Mouse (Mus musculus) liver, embryonic 12.5 days (tissue): ENCODE measurements around the gene Phf14. TPM values are rescaled to one million over a fixed set of nuclear protein-coding genes. Genes with fewer than 3 reads are reported as not detected.
A peak's percentile ranks its signal among the peaks of the same experiment; 100 is the strongest.

Experiments
- ATAC-seq: fragments of 200-750 bp; cut with Nextera tagmentation; 2 replicates; pipeline ENCODE4 v1.8.0; 2017; ENCODE audit warnings: moderate number of reproducible peaks, mild to moderate bottlenecking, moderate library complexity
- H3K27ac ChIP-seq: fragments of 300-500 bp; sonication (generic); 2 replicates; pipeline ENCODE4 v1.5.1; 2016; ENCODE audit warnings: mild to moderate bottlenecking
- H3K27me3 ChIP-seq: fragments of 300-500 bp; sonication (generic); replicated peaks from 2 replicates; pipeline ENCODE4 v1.6.1; 2016; ENCODE audit warnings: mild to moderate bottlenecking, moderate library complexity
- H3K36me3 ChIP-seq: fragments of 300-500 bp; sonication (generic); 2 replicates; pipeline ENCODE4 v1.6.1; 2016; ENCODE audit warnings: mild to moderate bottlenecking, moderate library complexity
- H3K4me1 ChIP-seq: fragments of 300-500 bp; sonication (generic); 2 replicates; pipeline ENCODE4 v1.6.1; 2016
- H3K4me2 ChIP-seq: fragments of 300-500 bp; sonication (generic); 2 replicates; pipeline ENCODE4 v1.6.1; 2016; ENCODE audit warnings: mild to moderate bottlenecking, moderate library complexity
- H3K4me3 ChIP-seq: fragments of 300-500 bp; sonication (generic); 2 replicates; pipeline ENCODE4 v1.5.1; 2016; ENCODE audit warnings: mild to moderate bottlenecking, moderate library complexity
- H3K9ac ChIP-seq: fragments of 300-500 bp; sonication (generic); 2 replicates; pipeline ENCODE4 v1.6.1; 2016; ENCODE audit warnings: mild to moderate bottlenecking, moderate library complexity
- H3K9me3 ChIP-seq: fragments of 300-500 bp; sonication (generic); replicated peaks from 2 replicates; pipeline ENCODE4 v1.6.1; 2016; ENCODE audit warnings: mild to moderate bottlenecking, moderate library complexity
- WGBS: fragments of 180-500 bp; shearing (Covaris S2); methylation state at CpG from one replicate; pipeline ENCODE4 v1.1.7; 2016; ENCODE audit not compliant: insufficient replicate concordance; 5-methylcytosine and 5-hydroxymethylcytosine counted together
- polyA plus RNA-seq: library from polyadenylated mRNA; unstranded; fragments of >200 nt; fragmentation: Nextera tagmentation; extraction: Ambion mirVana; gene quantifications from 2 replicates; pipeline ENCODE4 v1.2.1, GENCODE M21; 2016

Phf14 gene
- polyA plus RNA-seq, 1 experiment from 2014 or later, result 28.7 TPM

GRCm38 (mm10) chr6:11960172-11960571, 52.6 kb downstream of the Phf14 start:
- Histone ChIP-seq H3K9ac (no peak overlapping the region), H3K4me1 (no peaks in the 10 kb centered on the region), H3K4me2 (no peak overlapping the region), H3K27me3 (no peaks in the 10 kb centered on the region), H3K9me3 (no peaks in the 10 kb centered on the region), H3K36me3 (peaks cover 17% of the 10 kb centered on the region), H3K27ac (no peak overlapping the region), H3K4me3 (no peak overlapping the region)
- ATAC-seq, result peak; percentile 30; the same call in 1 of the 2 replicates
- 63% methylated on average over 7 of the region's 7 CpGs for WGBS

GRCm38 (mm10) chr6:11993782-11994181, 86.2 kb downstream of the Phf14 start:
- 87% methylated on average over 1 of the region's 1 CpGs for WGBS

GRCm38 (mm10) chr6:11998576-11998975, 91.0 kb downstream of the Phf14 start:
- H3K36me3 ChIP-seq, result peaks cover 54% of the 10 kb centered on the region
- no peaks in the 10 kb centered on the region for H3K27me3 ChIP-seq
- no peaks in the 10 kb centered on the region for H3K4me1 ChIP-seq
- H3K9me3 ChIP-seq, result no peaks in the 10 kb centered on the region
- 76% methylated on average over 4 of the region's 4 CpGs for WGBS
- no peak overlapping the region for H3K27ac ChIP-seq
- H3K9ac ChIP-seq, result no peak overlapping the region
- no peak overlapping the region for H3K4me3 ChIP-seq
- ATAC-seq, result no peak
- no peak overlapping the region for H3K4me2 ChIP-seq

More at GRCm38 (mm10) chr6:11993782-11994181, 86.2 kb downstream of the Phf14 start:
- Histone ChIP-seq H3K27me3 (no peaks in the 10 kb centered on the region), H3K4me2 (no peak overlapping the region), H3K9me3 (no peaks in the 10 kb centered on the region), H3K36me3 (peaks cover 45% of the 10 kb centered on the region), H3K27ac (no peak overlapping the region), H3K4me1 (no peaks in the 10 kb centered on the region), H3K4me3 (no peak overlapping the region), H3K9ac (no peak overlapping the region)
- ATAC-seq, result no peak

- WGBS, result 79% methylated on average over 1 of the region's 1 CpGs
- ATAC-seq, result no peak
- H3K9ac ChIP-seq, result no peak overlapping the region
Measured at GRCm38 (mm10) chr6:11999506-11999905, 91.9 kb downstream of the Phf14 start.

GRCm38 (mm10) chr6:12005455-12005854, 97.8 kb downstream of the Phf14 start:
- no peak overlapping the region for H3K4me2 ChIP-seq
- no peak overlapping the region for H3K4me3 ChIP-seq
- H3K27me3 ChIP-seq, result no peaks in the 10 kb centered on the region
- H3K36me3 ChIP-seq, result peaks cover 21% of the 10 kb centered on the region
- ATAC-seq, result peak; percentile 58
- WGBS, result 66% methylated on average over 4 of the region's 4 CpGs
- H3K4me1 ChIP-seq, result peaks cover 4% of the 10 kb centered on the region; the same call in 1 of the 2 replicates
- H3K9me3 ChIP-seq, result no peaks in the 10 kb centered on the region
- no peak overlapping the region for H3K9ac ChIP-seq
- no peak overlapping the region for H3K27ac ChIP-seq

More at GRCm38 (mm10) chr6:11999506-11999905, 91.9 kb downstream of the Phf14 start:
- no peaks in the 10 kb centered on the region for H3K4me1 ChIP-seq
- H3K27me3 ChIP-seq, result no peaks in the 10 kb centered on the region
- H3K9me3 ChIP-seq, result no peaks in the 10 kb centered on the region
- peaks cover 48% of the 10 kb centered on the region for H3K36me3 ChIP-seq
- H3K4me3 ChIP-seq, result no peak overlapping the region
- H3K4me2 ChIP-seq, result no peak overlapping the region
- H3K27ac ChIP-seq, result no peak overlapping the region

- H3K4me3 ChIP-seq, result no peak overlapping the region
- H3K9me3 ChIP-seq, result no peaks in the 10 kb centered on the region
- no peak overlapping the region for H3K4me2 ChIP-seq
- peaks cover 4% of the 10 kb centered on the region; the same call in 1 of the 2 replicates for H3K4me1 ChIP-seq
- ATAC-seq, result peak; percentile 63; the same call in 1 of the 2 replicates
- H3K27ac ChIP-seq, result no peak overlapping the region
- peaks cover 21% of the 10 kb centered on the region for H3K36me3 ChIP-seq
- WGBS, result 28% methylated on average over 1 of the region's 1 CpGs
- H3K9ac ChIP-seq, result no peak overlapping the region
- H3K27me3 ChIP-seq, result no peaks in the 10 kb centered on the region
Measured at GRCm38 (mm10) chr6:12006001-12006400, 98.4 kb downstream of the Phf14 start.

- 90% methylated on average over 5 of the region's 5 CpGs for WGBS
- H3K4me2 ChIP-seq, result no peak overlapping the region
- no peak overlapping the region for H3K4me3 ChIP-seq
- no peak for ATAC-seq
- peaks cover 5% of the 10 kb centered on the region; the same call in 1 of the 2 replicates for H3K36me3 ChIP-seq
- H3K9me3 ChIP-seq, result no peaks in the 10 kb centered on the region
- no peaks in the 10 kb centered on the region for H3K4me1 ChIP-seq
- no peak overlapping the region for H3K27ac ChIP-seq
- no peak overlapping the region for H3K9ac ChIP-seq
- no peaks in the 10 kb centered on the region for H3K27me3 ChIP-seq
Measured at GRCm38 (mm10) chr6:12012103-12012502, 104.5 kb downstream of the Phf14 start.

- H3K9me3 ChIP-seq, result no peaks in the 10 kb centered on the region
- no peaks in the 10 kb centered on the region for H3K4me1 ChIP-seq
- peaks cover 3% of the 10 kb centered on the region; the same call in 1 of the 2 replicates for H3K36me3 ChIP-seq
- H3K9ac ChIP-seq, result no peak overlapping the region
- no peak overlapping the region for H3K4me2 ChIP-seq
- ATAC-seq, result no peak
- WGBS, result 74% methylated on average over 2 of the region's 2 CpGs
- no peak overlapping the region for H3K27ac ChIP-seq
- H3K27me3 ChIP-seq, result no peaks in the 10 kb centered on the region
- H3K4me3 ChIP-seq, result no peak overlapping the region
Measured at GRCm38 (mm10) chr6:12014035-12014434, 106.4 kb downstream of the Phf14 start.

GRCm38 (mm10) chr6:12014733-12015132, 107.1 kb downstream of the Phf14 start:
- Histone ChIP-seq H3K4me1 (no peaks in the 10 kb centered on the region), H3K36me3 (peaks cover 4% of the 10 kb centered on the region; the same call in 1 of the 2 replicates), H3K9me3 (no peaks in the 10 kb centered on the region), H3K27ac (no peak overlapping the region), H3K9ac (no peak overlapping the region), H3K4me3 (no peak overlapping the region), H3K4me2 (no peak overlapping the region), H3K27me3 (no peaks in the 10 kb centered on the region)
- ATAC-seq, result no peak
- 85% methylated on average over 2 of the region's 2 CpGs for WGBS

- Histone ChIP-seq H3K4me2 (no peak overlapping the region), H3K4me3 (no peak overlapping the region), H3K27me3 (no peaks in the 10 kb centered on the region), H3K9me3 (no peaks in the 10 kb centered on the region), H3K27ac (no peak overlapping the region), H3K9ac (no peak overlapping the region), H3K4me1 (peaks cover 9% of the 10 kb centered on the region; the same call in 1 of the 2 replicates), H3K36me3 (peaks cover 11% of the 10 kb centered on the region; the same call in 1 of the 2 replicates)
- whole genome bisulfite sequencing, result 37% methylated on average over 1 of the region's 1 CpGs
- no peak for ATAC-seq
Measured at GRCm38 (mm10) chr6:12019736-12020135, 112.1 kb downstream of the Phf14 start.

- H3K27ac ChIP-seq, result no peak overlapping the region
- H3K9me3 ChIP-seq, result no peaks in the 10 kb centered on the region
- peaks cover 11% of the 10 kb centered on the region; the same call in 1 of the 2 replicates for H3K36me3 ChIP-seq
- no peak for ATAC-seq
- H3K27me3 ChIP-seq, result no peaks in the 10 kb centered on the region
- peaks cover 9% of the 10 kb centered on the region; the same call in 1 of the 2 replicates for H3K4me1 ChIP-seq
- H3K9ac ChIP-seq, result no peak overlapping the region
- H3K4me2 ChIP-seq, result no peak overlapping the region
- 67% methylated on average over 3 of the region's 3 CpGs for WGBS
- no peak overlapping the region for H3K4me3 ChIP-seq
Measured at GRCm38 (mm10) chr6:12020156-12020555, 112.5 kb downstream of the Phf14 start.

- H3K9me3 ChIP-seq, result no peaks in the 10 kb centered on the region
- peaks cover 9% of the 10 kb centered on the region; the same call in 1 of the 2 replicates for H3K4me1 ChIP-seq
- H3K27me3 ChIP-seq, result no peaks in the 10 kb centered on the region
- H3K4me2 ChIP-seq, result no peak overlapping the region
- no peak for ATAC-seq
- H3K9ac ChIP-seq, result no peak overlapping the region
- no peak overlapping the region for H3K4me3 ChIP-seq
- H3K27ac ChIP-seq, result no peak overlapping the region
- H3K36me3 ChIP-seq, result peaks cover 11% of the 10 kb centered on the region; the same call in 1 of the 2 replicates
- 69% methylated on average over 4 of the region's 4 CpGs for WGBS
Measured at GRCm38 (mm10) chr6:12020738-12021137, 113.1 kb downstream of the Phf14 start.

GRCm38 (mm10) chr6:12021480-12021879, 113.9 kb downstream of the Phf14 start:
- H3K4me3 ChIP-seq, result no peak overlapping the region
- 79% methylated on average over 4 of the region's 4 CpGs for WGBS

More at GRCm38 (mm10) chr6:12021480-12021879, 113.9 kb downstream of the Phf14 start:
- no peak overlapping the region for H3K4me2 ChIP-seq
- H3K27ac ChIP-seq, result no peak overlapping the region
- H3K27me3 ChIP-seq, result no peaks in the 10 kb centered on the region
- no peaks in the 10 kb centered on the region for H3K9me3 ChIP-seq
- peaks cover 11% of the 10 kb centered on the region; the same call in 1 of the 2 replicates for H3K36me3 ChIP-seq
- no peak for ATAC-seq
- peaks cover 9% of the 10 kb centered on the region; the same call in 1 of the 2 replicates for H3K4me1 ChIP-seq
- H3K9ac ChIP-seq, result no peak overlapping the region
